Mouse (Mus musculus) adrenal gland, postnatal 36 days (tissue): ENCODE results near the gene Gm10220. TPM values are rescaled to one million over a fixed set of nuclear protein-coding genes. Genes with fewer than 3 reads are reported as not detected.
"Not testable (repeated sequence)": the region's sequence is repeated elsewhere in the genome, so short reads cannot be mapped to it uniquely, and the experiment has no call there.

ENCODE experiments used
- DNase-seq, 2 experiments: peaks; one replicate each; pipeline ENCODE4 v3.0.0; 2021; ENCODE audit warnings: mixed read lengths in 1 of 2
- long read RNA-seq, 2 experiments: library from polyadenylated mRNA; stranded (forward); transcript quantifications; one replicate each; pipeline ENCODE4 v2.0.0; 2021; ENCODE audit warnings: borderline sequencing depth in 2 of 2
- total RNA-seq, 2 experiments: library from RNA; stranded (reverse); gene quantifications; 2 replicates each; pipeline ENCODE4 v1.2.3; 2021

Gm10220 gene
- total RNA-seq, result not detected
- long read RNA-seq, experiment 1, result 0 reads
- long read RNA-seq, experiment 2, result 0 reads

DNA sequence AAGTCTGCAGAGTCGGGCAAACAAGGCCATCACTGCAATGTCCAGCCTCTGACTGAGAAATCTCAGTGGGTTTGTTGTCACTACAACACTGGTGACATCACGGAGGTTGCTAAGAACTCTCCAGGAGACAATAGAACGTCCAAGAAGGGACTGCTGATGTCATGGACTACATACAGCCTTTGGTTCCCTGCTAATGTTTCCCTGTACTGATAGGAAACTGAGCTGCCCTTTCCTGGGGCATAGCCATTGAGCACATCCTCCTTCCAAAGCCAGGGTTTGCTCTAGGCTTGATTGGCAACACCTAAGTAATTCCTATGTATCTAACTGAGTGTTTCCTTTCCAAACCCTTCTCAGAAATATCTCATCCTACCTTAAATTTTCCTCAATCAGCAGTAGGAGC, at the start of gene Gm10220:
Gene Gm10220 (minus strand): TSS at position 101 of the 400 bp plus-strand sequence.
- not testable (repeated sequence) for DNase-seq

DNA sequence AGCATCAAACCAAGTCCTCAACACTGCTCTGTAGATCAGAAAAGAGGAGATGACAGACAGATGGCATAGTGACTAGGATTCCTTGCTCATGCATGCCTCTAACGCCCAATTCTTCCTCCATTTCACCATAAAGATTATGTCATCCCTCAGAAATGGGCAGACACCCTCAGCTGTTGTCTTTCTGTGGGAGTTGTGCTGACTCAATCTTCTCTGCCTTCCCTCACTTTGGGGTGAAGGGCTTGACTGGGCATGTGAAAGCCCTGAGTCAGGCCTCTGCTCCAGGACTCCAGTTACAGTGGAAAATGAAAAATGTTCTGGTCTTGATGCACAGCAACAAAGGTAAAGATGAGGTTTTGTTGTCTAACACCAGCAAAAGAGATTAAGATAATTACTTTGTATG, 48.6 kb upstream of the Gm10220 start:
- DNase-seq, result no peak

DNA sequence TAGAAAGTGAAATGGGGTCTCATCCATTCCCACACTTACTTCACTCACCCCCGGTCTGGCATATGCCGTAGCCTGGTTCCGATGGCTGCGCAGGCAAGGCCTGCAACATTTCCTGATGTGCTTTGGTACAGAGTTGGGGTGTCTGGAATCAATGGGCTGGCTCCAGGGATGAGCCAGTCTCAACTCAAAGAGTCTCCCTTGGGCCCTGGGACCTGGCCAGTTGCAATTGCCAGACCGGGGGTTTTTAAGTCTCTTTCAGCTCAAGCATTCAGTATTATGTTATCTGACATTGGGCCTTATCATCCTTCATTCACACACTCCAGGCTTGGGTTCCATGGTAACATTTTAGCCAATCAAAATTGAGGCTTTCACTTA, 44.6 kb upstream of the Gm10220 start:
- peak; percentile 31 to 32 for DNase-seq

DNA sequence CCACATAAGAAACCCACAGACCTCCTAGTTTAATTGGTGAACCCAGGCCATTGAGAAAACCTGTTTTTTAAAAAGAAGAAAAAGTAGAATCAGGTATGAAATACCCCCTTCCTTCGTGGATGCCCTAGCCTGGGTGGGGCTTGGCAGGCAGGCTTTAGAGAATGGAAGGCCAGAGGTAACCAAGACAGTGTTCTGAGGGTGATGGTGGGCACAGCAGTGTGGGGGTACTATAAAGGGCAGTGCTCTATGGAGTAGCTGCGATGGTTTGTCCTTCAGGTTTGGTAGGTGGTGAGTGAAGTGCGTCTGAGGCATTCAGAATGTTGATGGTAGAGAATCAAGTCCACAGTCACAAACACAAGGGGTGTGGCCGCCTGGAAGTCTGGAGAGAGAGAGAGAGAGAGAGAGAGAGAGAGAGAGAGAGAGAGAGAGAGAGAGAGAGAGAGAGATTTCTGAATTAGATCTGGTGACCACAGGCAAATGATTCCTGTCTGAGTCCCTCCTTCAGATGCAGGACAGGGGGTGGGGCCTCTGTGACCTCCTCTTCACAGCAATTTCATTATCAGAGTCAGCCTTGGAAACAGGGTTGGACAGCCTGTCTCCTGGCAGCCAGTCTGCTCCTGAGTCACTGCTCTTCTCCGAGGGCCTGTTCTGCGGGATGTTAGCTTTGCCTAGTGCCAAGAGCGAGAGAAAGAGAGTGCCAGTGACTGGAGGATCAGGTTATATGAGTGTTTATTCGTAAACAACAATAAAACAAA, 44.0 kb upstream of the Gm10220 start:
- DNase-seq, result peak; percentile 85 to 87

DNA sequence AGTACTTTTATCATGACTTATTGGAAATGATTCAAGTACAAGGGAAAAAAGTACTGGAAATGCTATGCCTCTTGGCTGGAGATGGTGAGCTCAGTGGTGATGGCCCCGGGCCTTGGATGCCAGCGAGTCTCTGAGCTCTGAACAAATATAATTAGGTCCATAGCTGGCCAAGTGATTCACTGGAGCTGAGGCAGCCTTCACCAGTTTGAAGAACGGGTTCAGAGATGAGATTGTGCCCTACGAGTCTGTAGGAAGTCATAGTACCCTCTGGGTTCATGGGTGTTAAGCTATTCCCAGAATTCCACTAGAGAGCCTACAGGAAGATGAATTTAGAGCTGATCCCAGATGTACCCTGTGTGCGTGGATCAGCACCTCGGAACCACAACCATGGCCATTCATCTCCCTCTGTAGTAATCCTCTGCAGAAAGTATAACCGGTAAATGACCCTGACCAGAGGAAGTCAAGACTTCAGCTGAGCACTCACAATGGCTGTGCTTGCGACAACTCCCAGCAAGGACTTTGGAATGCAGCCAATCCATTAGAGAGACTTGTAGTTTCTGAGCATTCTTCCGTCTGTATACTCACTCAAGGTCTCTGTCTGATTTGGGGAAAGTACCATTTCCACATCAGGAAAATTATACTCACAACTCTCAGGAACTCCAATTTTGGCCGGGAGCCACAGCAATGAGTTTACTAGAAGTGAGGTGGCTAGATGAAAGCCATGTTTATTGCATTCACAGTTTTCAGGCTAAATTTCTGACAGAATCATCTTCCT, 36.4 kb upstream of the Gm10220 start:
- DNase-seq, result peak; percentile 84 to 90

DNA sequence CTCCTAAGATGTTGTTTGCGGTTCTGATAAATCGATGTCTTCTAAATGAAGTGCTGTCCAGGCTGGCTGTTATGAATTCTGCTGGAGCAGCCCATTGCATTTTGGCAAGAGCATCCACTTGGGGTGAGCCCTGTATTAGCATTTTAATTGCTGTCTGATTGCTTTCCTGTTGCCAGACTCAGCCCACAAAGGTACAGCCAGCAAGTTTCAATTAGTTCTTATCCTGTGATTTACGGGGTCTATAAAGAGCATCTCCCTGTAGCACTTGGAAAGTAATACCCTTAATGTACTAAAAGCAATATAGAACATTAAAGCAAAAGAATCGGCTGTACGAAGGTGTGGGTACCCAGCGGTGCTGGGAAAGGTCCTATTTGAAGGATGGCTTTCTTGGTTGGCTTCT, 21.7 kb upstream of the Gm10220 start:
- DNase-seq, result no peak

DNA sequence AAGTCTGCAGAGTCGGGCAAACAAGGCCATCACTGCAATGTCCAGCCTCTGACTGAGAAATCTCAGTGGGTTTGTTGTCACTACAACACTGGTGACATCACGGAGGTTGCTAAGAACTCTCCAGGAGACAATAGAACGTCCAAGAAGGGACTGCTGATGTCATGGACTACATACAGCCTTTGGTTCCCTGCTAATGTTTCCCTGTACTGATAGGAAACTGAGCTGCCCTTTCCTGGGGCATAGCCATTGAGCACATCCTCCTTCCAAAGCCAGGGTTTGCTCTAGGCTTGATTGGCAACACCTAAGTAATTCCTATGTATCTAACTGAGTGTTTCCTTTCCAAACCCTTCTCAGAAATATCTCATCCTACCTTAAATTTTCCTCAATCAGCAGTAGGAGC, 16.0 kb downstream of the Gm10220 start, which contains the start of gene 5031410I06Rik:
Gene 5031410I06Rik (minus strand): TSS at position 101 of the 400 bp plus-strand sequence.
- not testable (repeated sequence) for DNase-seq

DNA sequence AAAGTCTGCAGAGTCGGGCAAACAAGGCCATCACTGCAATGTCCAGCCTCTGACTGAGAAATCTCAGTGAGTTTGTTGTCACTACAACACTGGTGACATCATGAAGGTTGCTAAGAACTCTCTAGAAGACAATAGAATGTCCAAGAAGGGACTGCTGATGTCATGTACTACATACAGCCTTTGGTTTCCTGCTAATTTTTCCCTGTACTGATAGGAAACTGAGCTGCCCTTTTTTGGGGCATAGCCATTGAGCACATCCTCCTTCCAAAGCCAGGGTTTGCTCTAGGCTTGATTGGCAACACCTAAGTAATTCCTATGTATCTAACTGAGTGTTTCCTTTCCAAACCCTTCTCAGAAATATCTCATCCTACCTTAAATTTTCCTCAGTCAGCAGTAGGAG, 32.0 kb downstream of the Gm10220 start, which contains the start of gene Gm10471:
Gene Gm10471 (minus strand): TSS at position 101 of the 400 bp plus-strand sequence.
- DNase-seq, result not testable (repeated sequence)

DNA sequence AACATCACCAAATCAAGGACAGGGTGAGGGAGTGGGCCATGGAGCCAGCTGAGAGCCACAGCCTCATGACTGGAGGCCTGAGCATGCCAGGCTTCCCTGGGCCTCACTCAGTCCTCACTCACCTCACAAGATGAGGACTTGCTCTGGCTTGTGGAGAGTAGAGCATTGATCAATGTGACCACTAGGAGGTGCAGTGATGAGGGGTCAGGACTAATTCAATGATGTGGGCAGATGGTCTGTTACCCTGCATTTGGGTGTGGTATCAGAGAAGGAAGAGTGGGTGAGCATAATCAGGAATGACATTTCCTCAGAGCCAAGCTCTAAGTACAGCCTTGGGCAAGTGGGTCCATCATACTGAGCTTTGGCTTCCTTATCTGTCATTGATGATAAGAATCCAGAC, 42.2 kb downstream of the Gm10220 start:
- DNase-seq, result not testable (repeated sequence)

DNA sequence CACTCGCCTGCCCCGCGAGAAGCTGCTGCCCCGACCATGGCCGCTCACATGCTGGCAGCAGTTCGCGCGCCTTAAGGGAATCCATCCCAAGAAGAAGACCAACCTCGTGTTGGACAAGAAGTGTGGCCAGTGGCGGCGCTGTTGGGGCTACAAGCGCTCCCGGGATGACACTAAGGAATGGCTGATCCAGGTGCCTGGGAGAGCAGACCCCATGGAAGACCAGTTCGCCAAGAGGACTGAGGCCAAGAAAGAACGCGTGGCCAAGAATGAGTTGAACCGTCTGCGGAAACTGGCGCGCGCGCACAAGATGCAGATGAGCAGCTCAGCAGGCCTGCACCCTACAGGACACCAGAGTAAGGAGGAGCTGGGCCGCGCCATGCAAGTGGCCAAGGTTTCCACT, 50.5 kb downstream of the Gm10220 start:
- DNase-seq, result no peak

Other genes with a start within 250 kb of the Gm10220 start
- gene Gm21663, start 179.0 kb downstream of the Gm10220 start, total RNA-seq, result not detected
- under 1 TPM in 1 of 2 experiments, not detected in 1; 0.13 TPM for gene Gm21671, start 167.0 kb downstream of the Gm10220 start, total RNA-seq
- not detected for gene Gm21680, start 148.8 kb downstream of the Gm10220 start, total RNA-seq
- not detected for gene Gm21698, start 132.8 kb downstream of the Gm10220 start, total RNA-seq
- not detected for gene Gm1979, start 116.6 kb downstream of the Gm10220 start, total RNA-seq
- gene Gm5862, start 98.5 kb downstream of the Gm10220 start, total RNA-seq, result not detected
- gene Speer4a, start 81.9 kb downstream of the Gm10220 start, total RNA-seq, result not detected
- gene Gm7347, start 62.8 kb downstream of the Gm10220 start, total RNA-seq, result not detected
- gene Gm10471, start 32.1 kb downstream of the Gm10220 start, total RNA-seq, result not detected
- gene 5031410I06Rik, start 16.1 kb downstream of the Gm10220 start, total RNA-seq, result not detected
- gene Gm7361, start 136.3 kb upstream of the Gm10220 start, total RNA-seq, result under 1 TPM in 1 of 2 experiments, not detected in 1; 0.30 TPM